Mouse (Mus musculus) limb, embryonic 11.5 days (tissue): ENCODE data around the gene Polr3c. TPM values are rescaled to one million over a fixed set of nuclear protein-coding genes. Genes with fewer than 3 reads are reported as not detected.

Source experiments
- ATAC-seq: fragments of 200-750 bp; cut with Nextera tagmentation; 2 replicates; pipeline ENCODE4 v1.8.0; 2017; ENCODE audit warnings: low read depth; ENCODE audit not compliant: insufficient number of reproducible peaks, low FRiP score, low TSS enrichment
- DNase-seq: peaks from one replicate; pipeline ENCODE4 v3.0.0-alpha.2; 2015; ENCODE audit warnings: low spot score
- H3K27ac ChIP-seq: fragments of 300-500 bp; sonication (generic); replicated peaks from 2 replicates; pipeline ENCODE4 v1.5.1; 2014; ENCODE audit warnings: low read depth, mild to moderate bottlenecking, low read length
- H3K27me3 ChIP-seq: fragments of 300-500 bp; sonication (generic); 2 replicates; pipeline ENCODE4 v1.6.1; 2014; ENCODE audit warnings: mild to moderate bottlenecking, low read length, mixed read lengths; ENCODE audit not compliant: control insufficient read depth, insufficient read depth
- H3K36me3 ChIP-seq: fragments of 300-500 bp; sonication (generic); 2 replicates; pipeline ENCODE4 v1.6.1; 2014; ENCODE audit warnings: mild to moderate bottlenecking, low read length, moderate library complexity, mixed read lengths; ENCODE audit not compliant: control insufficient read depth, insufficient read depth
- H3K4me1 ChIP-seq: fragments of 300-500 bp; sonication (generic); 2 replicates; pipeline ENCODE4 v1.6.1; 2014; ENCODE audit warnings: low read length, mixed read lengths; ENCODE audit not compliant: control insufficient read depth, insufficient read depth
- H3K4me2 ChIP-seq: fragments of 300-500 bp; sonication (generic); 2 replicates; pipeline ENCODE4 v1.6.1; 2014; ENCODE audit warnings: low read depth, mild to moderate bottlenecking, moderate library complexity; ENCODE audit not compliant: severe bottlenecking
- H3K4me3 ChIP-seq: fragments of 300-500 bp; sonication (generic); 2 replicates; pipeline ENCODE4 v1.5.1; 2014; ENCODE audit warnings: low read depth, low read length
- H3K9ac ChIP-seq: fragments of 300-500 bp; sonication (generic); 2 replicates; pipeline ENCODE4 v1.6.1; 2014; ENCODE audit warnings: mild to moderate bottlenecking, low read length
- H3K9me3 ChIP-seq: fragments of 300-500 bp; sonication (generic); 2 replicates; pipeline ENCODE4 v1.6.1; 2016; ENCODE audit warnings: low read length; ENCODE audit not compliant: control insufficient read depth
- WGBS: fragments of 180-500 bp; shearing (Covaris S2); extraction: QIAGEN DNeasy Blood & Tissue Kit; methylation state at CpG from one replicate; pipeline ENCODE4 v1.1.7; 2014; 5-methylcytosine and 5-hydroxymethylcytosine counted together
- polyA plus RNA-seq: library from polyadenylated mRNA; unstranded; fragments of >200 nt; fragmentation: Nextera tagmentation; extraction: Ambion mirVana; gene quantifications from 2 replicates; pipeline ENCODE4 v1.2.1, GENCODE M21; 2014

Gene Polr3c
- polyA plus RNA-seq, 1 experiment from 2014 or later, result 38.1 TPM

- Histone ChIP-seq H3K4me1 (peaks cover 8% of the 10 kb centered on the region; the same call in 1 of the 2 replicates), H3K27me3 (no peaks in the 10 kb centered on the region), H3K36me3 (peaks cover 2% of the 10 kb centered on the region; the same call in 1 of the 2 replicates), H3K27ac (no peak overlapping the region), H3K9me3 (no peaks in the 10 kb centered on the region), H3K4me3 (peak overlapping the region; percentile 85), H3K9ac (peak overlapping the region; percentile 81), H3K4me2 (peak overlapping the region; percentile 51)
- no peak for ATAC-seq
- no peak for DNase-seq
- 46% methylated on average over 7 of the region's 7 CpGs for WGBS
Observed at GRCm38 (mm10) chr3:96728634-96729402, 1.4 kb upstream of the Polr3c start.

GRCm38 (mm10) chr3:96727828-96728633 lies 603 bp upstream of the Polr3c start:
- Histone ChIP-seq H3K27ac (peak overlapping the region; percentile 50; the same call in 1 of the 2 replicates), H3K27me3 (no peaks in the 10 kb centered on the region), H3K9me3 (no peaks in the 10 kb centered on the region), H3K4me3 (peak overlapping the region; percentile 85), H3K4me1 (peaks cover 8% of the 10 kb centered on the region; the same call in 1 of the 2 replicates), H3K9ac (peak overlapping the region; percentile 81), H3K36me3 (peaks cover 5% of the 10 kb centered on the region; the same call in 1 of the 2 replicates), H3K4me2 (peak overlapping the region; percentile 51)
- DNase-seq (no peak), ATAC-seq (peak; percentile 31; the same call in 1 of the 2 replicates)
- under 1% methylated on average over 38 of the region's 42 CpGs for WGBS

GRCm38 (mm10) chr3:96719173-96719572 lies 8.3 kb downstream of the Polr3c start:
- Histone ChIP-seq H3K9me3 (no peaks in the 10 kb centered on the region), H3K27me3 (no peaks in the 10 kb centered on the region), H3K27ac (no peak overlapping the region), H3K36me3 (peaks cover 9% of the 10 kb centered on the region), H3K4me1 (no peaks in the 10 kb centered on the region), H3K4me3 (no peak overlapping the region), H3K9ac (no peak overlapping the region), H3K4me2 (no peak overlapping the region)
- DNase-seq, result peak; percentile 56
- no peak for ATAC-seq
- 37% methylated on average over 14 of the region's 14 CpGs for WGBS

- Histone ChIP-seq H3K27me3 (no peaks in the 10 kb centered on the region), H3K4me3 (no peak overlapping the region), H3K27ac (no peak overlapping the region), H3K4me1 (no peaks in the 10 kb centered on the region), H3K36me3 (peaks cover 10% of the 10 kb centered on the region), H3K4me2 (no peak overlapping the region), H3K9me3 (no peaks in the 10 kb centered on the region), H3K9ac (no peak overlapping the region)
- no peak for DNase-seq
- WGBS, result 75% methylated on average over 2 of the region's 2 CpGs
- no peak for ATAC-seq
Observed at GRCm38 (mm10) chr3:96715854-96716253, 11.6 kb downstream of the Polr3c start.

- Histone ChIP-seq H3K4me3 (no peak overlapping the region), H3K9ac (no peak overlapping the region), H3K36me3 (peaks cover 13% of the 10 kb centered on the region), H3K4me2 (no peak overlapping the region), H3K4me1 (no peaks in the 10 kb centered on the region), H3K27ac (no peak overlapping the region), H3K9me3 (no peaks in the 10 kb centered on the region), H3K27me3 (no peaks in the 10 kb centered on the region)
- ATAC-seq (no peak), DNase-seq (no peak)
- WGBS, result 89% methylated on average over 5 of the region's 5 CpGs
Observed at GRCm38 (mm10) chr3:96714286-96714685, 13.1 kb downstream of the Polr3c start.

GRCm38 (mm10) chr3:96708684-96709064 lies 18.8 kb downstream of the Polr3c start:
- Histone ChIP-seq H3K9me3 (no peaks in the 10 kb centered on the region), H3K9ac (no peak overlapping the region), H3K4me1 (0 out of 2 replicates have a peak, but pooled peaks cover 2% of the 10 kb centered on the region), H3K4me2 (no peak overlapping the region), H3K4me3 (peak overlapping the region; percentile 45), H3K27me3 (no peaks in the 10 kb centered on the region), H3K27ac (no peak overlapping the region), H3K36me3 (peaks cover 18% of the 10 kb centered on the region)
- 36% methylated on average over 2 of the region's 2 CpGs for WGBS
- DNase-seq (no peak), ATAC-seq (no peak)

GRCm38 (mm10) chr3:96707903-96708683 lies 19.3 kb downstream of the Polr3c start, which contains the start of gene Nudt17:
TSS of gene Nudt17 (minus strand) at chr3:96708562.
- DNase-seq (peak; percentile 86), ATAC-seq (peak; percentile 74)
- Histone ChIP-seq H3K9ac (peak within 1 kb of the TSS; percentile 70), H3K9me3 (no peaks in the 10 kb centered on the region), H3K4me2 (peak within 1 kb of the TSS; percentile 90), H3K4me1 (0 out of 2 replicates have a peak, but pooled peaks cover 2% of the 10 kb centered on the region), H3K4me3 (peak within 1 kb of the TSS; percentile 45), H3K36me3 (peaks cover 13% of the 10 kb centered on the region), H3K27me3 (no peaks in the 10 kb centered on the region), H3K27ac (no peak within 1 kb of the TSS)
- 5% methylated on average over 42 of the region's 42 CpGs for WGBS

- H3K4me2 ChIP-seq, result no peak overlapping the region
- peaks cover 14% of the 10 kb centered on the region for H3K36me3 ChIP-seq
- no peak overlapping the region for H3K27ac ChIP-seq
- DNase-seq, result no peak
- H3K27me3 ChIP-seq, result no peaks in the 10 kb centered on the region
- H3K9ac ChIP-seq, result no peak overlapping the region
- H3K9me3 ChIP-seq, result no peaks in the 10 kb centered on the region
- no peak overlapping the region for H3K4me3 ChIP-seq
- WGBS, result 75% methylated on average over 7 of the region's 7 CpGs
- 0 out of 2 replicates have a peak, but pooled peaks cover 2% of the 10 kb centered on the region for H3K4me1 ChIP-seq
- ATAC-seq, result no peak
Observed at GRCm38 (mm10) chr3:96706984-96707383, 20.4 kb downstream of the Polr3c start.
